Comparison of ENCODE assay signal across 8 mouse cellular contexts in the genomic region with DNA sequence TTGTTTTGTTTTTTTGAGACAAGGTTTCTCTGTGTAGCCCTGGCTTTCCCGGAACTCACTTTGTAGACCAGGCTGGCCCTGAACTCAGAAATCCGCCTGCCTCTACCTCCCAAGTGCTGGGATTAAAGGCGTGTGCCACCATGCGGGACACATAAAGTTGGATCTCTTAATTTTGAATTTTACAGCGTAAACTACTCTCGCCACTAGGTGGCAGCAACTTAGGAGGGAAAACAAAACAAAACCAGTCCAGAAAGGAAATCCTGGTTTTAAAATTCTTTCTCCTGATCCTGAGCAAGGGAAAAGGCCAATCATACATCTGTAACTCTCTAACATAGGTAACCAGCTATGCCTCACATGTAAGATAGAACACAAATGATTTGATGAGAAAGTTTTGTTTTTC. TPM values are rescaled to one million over a fixed set of nuclear protein-coding genes. Genes with fewer than 3 reads are reported as not detected.
DNase-seq lines count a peak whose midpoint lies in the region; TF ChIP-seq lines count a peak whose summit lies in the region.

No protein-coding gene starts in this region.

- intact Hi-C loops in left cerebral cortex, postnatal 10 days (cut with DNase I), result loop anchor here (5.0 kb wide), 1 partner anchor 494 kb away; no protein-coding TSS in a partner anchor

- peak; percentile 87 for TF ChIP-seq CTCF in layer of hippocampus, adult 2 months (conservative IDR thresholded peaks at IDR 0.05)

- DNase-seq in adrenal gland, adult (ENCODE audit: inconsistent age in 2 of 2, low spot score in 1 of 2), result peak; percentile 11 to 77
- DNase-seq in adrenal gland, postnatal 4 days (ENCODE audit: low spot score in 2 of 2), result no peak
- DNase-seq in layer of hippocampus, adult 2 months (ENCODE audit: low spot score in 2 of 2), result peak; percentile 47 to 71
- DNase-seq in layer of hippocampus, adult 9-10 months (ENCODE audit: low spot score), result no peak
- DNase-seq in Muller cell, postnatal 12 days (ENCODE audit: inconsistent ontology term), result peak; percentile 64
- DNase-seq in embryo, embryonic 11.5 days (ENCODE audit: low read depth, low spot score), result peak; percentile 58
- peak; percentile 31 for DNase-seq in left cerebral cortex, postnatal 10 days (ENCODE audit: extremely low spot score in 1 of 2, low spot score in 2 of 2)
- DNase-seq in retina, embryonic 14.5 days (ENCODE audit: low spot score), result peak; percentile 78

- no peak overlapping the region for H3K4me3 ChIP-seq in layer of hippocampus, adult 2 months

- no peak overlapping the region for H3K27ac ChIP-seq in layer of hippocampus, adult 2 months

RNA-seq across cellular contexts. Expression of gene Commd2, which starts 12.2 kb away (rescaled TPM):
- 10 to 100 TPM; 32.9 to 34.8 TPM for total RNA-seq in adrenal gland, postnatal 4 days (2021)
- total RNA-seq in layer of hippocampus, adult 2 months (2021), result 10 to 100 TPM; 20.9 to 21.6 TPM
- 10 to 100 TPM; 22.5 to 25.4 TPM for total RNA-seq in left cerebral cortex, postnatal 10 days (2021)

RNA-seq across cellular contexts. Expression of gene Ankub1, which starts 28.9 kb away (rescaled TPM):
- under 1 TPM in 1 of 2 experiments, not detected in 1; 0.14 TPM for total RNA-seq in adrenal gland, postnatal 4 days (2021)
- total RNA-seq in layer of hippocampus, adult 2 months (2021), result 1 to 10 TPM; 2.1 TPM
- total RNA-seq in left cerebral cortex, postnatal 10 days (2021), result not detected

Comparison
In these comparisons a context has a peak if more than half of its experiments do, and no peak if none do; other contexts are left out.
1. DNase-seq: peak in adrenal gland, adult (2 of 2), layer of hippocampus, adult 2 months (2 of 2), Muller cell, postnatal 12 days (single experiment), embryo, embryonic 11.5 days (single experiment), left cerebral cortex, postnatal 10 days (2 of 2) and retina, embryonic 14.5 days (single experiment); none in adrenal gland, postnatal 4 days (0 of 2) and layer of hippocampus, adult 9-10 months (single experiment).